Mouse (Mus musculus) mesoderm, embryonic 11.5 days (tissue): ENCODE measurements at regions not wholly inside any gene's neighbourhood (a gene's known extent, or its start where the extent isn't known, plus 50 kb on each side); places are given as distances from the start of the nearest gene placed in this dataset.
"Not testable (repeated sequence)": the region's sequence is repeated elsewhere in the genome, so short reads cannot be mapped to it uniquely, and the experiment has no call there.

ENCODE experiments used
- DNase-seq: peaks from one replicate; pipeline ENCODE4 v3.0.0-alpha.2; 2012; ENCODE audit warnings: low read depth, low spot score

GRCm38 (mm10) chr3:138609749-138610148, 83.8 kb downstream of the Eif4e start:
- no peak for DNase-seq

DNA sequence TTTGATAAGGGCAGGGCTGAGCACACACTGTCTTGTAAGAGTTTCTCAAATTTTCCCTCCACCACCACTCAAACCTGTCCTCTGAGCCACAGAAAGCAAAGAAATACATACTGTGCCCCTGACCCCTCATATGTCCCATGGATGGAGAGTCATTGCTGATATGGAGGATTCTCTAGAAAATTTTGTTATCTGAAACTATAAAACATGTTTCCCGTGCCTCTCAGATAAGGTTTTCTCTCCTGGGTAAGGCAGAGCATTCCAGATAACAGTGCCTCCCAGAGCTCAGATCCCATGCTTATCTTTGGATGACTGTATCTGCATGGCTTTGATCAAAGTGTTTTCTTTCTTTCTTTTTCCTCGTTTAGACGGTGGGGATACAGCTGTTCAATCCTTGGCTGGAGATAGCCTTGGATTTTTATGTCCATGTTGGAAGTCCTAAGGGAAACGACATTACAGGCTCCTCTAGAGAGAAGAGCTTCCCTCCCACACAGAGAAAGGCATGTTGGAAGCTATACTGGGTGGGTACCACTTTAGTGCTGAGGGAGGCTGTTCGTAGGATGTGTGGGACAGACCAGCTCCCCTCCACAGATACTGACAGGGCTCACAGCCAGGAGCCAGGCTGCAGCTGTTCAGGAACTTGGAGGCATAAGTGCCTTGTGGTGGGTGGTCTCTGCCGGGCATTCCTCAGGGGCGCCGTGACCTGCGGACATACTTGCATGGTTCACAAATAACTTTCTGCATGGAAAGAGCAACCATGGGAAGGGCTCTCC, 87.1 kb downstream of the Eif4e start:
- DNase-seq = peak; percentile 24

DNA sequence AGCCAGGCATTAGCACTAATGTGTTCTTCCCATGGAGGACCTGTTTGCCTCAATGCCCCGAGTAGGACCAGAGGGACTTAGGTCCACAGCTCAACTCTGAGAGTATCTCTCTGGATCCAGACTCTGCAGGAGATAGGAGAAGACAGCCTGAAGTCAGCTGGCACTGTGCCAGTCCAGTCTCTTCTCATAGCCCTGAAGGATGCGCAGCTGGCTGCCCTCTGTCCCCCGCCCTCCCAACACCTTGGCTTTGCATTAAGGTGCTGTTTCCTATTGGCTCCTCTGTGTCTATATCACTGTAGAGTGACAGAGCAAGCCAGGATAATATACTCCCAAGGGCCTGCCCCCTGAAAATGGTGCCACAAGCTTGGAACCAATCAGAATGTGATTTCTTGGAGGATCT, 87.7 kb downstream of the Eif4e start:
- DNase-seq = no peak

DNA sequence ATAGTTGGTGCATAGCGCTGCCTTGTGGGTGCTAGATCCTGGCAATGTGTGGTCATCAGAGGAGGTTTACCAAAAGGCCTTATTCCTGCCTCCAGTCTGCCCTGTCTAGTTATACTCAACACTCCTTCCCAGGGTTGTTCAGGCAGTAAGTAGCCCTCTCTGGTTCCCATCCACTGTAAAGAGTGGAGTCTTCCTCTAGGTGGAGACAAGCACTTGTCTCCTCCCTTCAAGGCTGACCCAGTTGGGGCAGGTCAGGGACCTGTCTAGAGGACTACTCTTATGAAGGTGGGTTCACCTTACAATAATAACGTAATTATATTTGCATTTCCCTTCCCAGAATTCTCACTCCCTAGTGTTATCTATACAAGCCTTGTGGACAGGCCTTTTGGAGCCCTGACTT, 88.9 kb downstream of the Eif4e start:
- DNase-seq = no peak

DNA sequence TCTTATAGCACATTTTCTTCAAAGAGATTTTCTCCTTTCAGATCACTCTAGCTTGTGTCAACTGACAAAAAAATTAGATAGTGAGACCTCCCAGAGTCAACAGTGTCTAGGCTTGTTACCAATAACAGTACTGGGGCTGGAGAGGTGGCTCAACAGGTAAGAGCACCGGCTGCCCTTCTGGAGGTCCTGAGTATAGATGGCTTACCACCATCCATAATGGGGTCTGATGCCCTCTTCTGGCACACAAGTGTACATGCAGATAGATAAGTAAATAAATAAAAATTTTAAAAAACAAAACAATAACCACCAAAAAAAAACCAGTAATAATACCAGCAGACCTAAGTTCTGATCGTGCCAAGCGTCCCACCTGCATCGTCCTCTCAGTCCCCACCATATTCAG, 94.3 kb downstream of the Eif4e start:
- DNase-seq = no peak

- DNase-seq = no peak
Measured at GRCm38 (mm10) chr3:138624128-138624527, 98.1 kb downstream of the Eif4e start.

DNA sequence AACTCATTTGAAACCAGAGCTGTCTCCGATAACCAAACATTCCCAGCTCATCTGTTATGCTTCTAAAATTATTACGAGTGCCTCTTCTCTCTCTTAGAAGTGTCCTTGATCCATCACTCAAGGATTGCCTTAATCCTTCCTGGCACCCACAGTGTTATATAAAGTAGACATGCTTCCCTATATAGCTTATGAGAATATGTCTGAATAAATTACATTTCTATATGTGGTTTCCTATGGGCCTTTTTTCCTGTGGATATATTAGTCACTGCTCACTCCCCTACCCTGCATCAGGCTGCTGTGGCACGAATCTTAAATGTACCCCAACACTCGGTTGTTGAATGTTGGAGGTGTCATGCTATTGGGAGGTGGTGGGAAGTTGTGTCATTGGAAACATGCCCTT, 100.3 kb downstream of the Eif4e start:
- no peak for DNase-seq

DNA sequence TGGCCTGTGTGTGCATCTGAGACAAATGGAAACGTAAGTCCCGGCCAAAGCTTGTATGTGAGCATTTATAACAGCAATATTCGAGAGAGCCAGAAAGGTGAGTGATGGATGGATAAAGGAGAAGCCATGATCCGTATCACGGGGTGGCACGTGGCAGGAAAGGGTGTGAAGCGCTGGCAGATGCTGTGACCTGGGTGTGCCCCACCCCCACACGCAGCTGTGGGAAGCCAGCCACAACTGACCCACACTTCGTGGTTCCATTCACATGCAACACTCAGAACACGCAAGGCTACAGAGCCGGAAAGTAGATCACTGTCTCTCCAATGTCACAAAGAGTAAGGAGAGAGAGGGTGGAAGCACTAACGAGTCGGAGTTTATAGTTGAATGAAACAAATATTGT, 104.3 kb downstream of the Eif4e start:
- no peak for DNase-seq

GRCm38 (mm10) chr3:138632086-138632485, 106.1 kb downstream of the Eif4e start:
- no peak for DNase-seq

DNA sequence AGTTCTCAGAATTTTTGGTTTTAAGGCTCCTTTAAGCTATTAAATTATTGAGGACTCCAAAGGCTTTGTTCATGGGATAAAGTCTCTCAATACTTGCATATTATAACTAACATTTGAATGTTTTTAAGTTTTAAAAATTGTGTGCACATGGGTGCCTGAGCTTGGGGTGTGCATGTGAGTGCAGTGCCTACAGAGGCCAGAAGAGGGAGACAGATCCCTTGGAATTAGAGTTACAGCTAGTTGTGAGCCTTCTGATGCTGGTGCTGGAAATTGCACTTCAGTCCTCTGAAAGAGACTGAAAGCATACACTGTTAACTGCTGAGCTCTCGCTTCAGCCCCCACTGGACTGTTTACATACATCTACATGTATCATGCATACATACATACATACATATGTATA, 100.0 kb upstream of the Tspan5 start:
- DNase-seq = peak; percentile 29

GRCm38 (mm10) chr3:138643951-138644285, 98.1 kb upstream of the Tspan5 start:
- DNase-seq = no peak

GRCm38 (mm10) chr3:138644286-138644951, 97.6 kb upstream of the Tspan5 start:
- peak; percentile 44 for DNase-seq

DNA sequence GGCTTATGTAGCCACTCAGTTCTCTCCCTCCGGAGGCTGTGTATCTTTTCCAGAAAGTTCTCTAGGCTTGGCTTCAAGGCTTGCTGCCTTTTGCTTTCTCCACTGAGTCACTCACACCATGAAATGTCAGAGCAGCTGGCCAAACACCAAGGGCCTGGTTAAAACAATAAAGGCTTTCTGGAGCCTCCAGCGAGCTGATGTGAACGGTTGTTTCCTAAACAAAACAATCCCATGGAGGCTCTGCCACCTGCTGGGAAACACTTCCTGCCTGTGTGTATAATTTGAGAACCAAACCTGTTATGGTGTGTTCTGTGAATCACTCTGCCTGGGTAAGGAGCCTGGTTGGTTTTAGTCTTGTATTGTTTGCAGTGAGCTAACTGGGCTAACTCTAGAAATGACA, 96.7 kb upstream of the Tspan5 start:
- DNase-seq = peak; percentile 71

GRCm38 (mm10) chr3:138649699-138650098, 92.3 kb upstream of the Tspan5 start:
- no peak for DNase-seq

DNA sequence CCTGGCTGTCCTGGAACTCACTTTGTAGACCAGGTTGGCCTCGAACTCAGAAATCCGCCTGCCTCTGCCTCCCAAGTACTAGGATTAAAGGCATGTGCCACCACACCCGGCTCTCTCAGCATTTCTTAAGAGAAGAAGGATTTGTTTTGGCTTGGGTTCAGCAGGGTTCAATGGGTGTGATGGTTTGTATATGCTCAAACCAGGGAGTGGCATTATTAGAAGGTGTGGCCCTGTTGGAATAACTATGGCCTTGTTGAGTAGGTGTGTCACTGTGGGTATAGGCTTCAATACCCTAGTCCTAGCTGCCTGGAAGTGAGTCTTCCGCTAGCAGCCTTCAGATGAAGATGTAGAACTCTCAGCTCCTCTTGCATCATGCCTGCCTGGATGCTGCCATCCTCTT, 91.3 kb upstream of the Tspan5 start:
- DNase-seq = not testable (repeated sequence)

GRCm38 (mm10) chr3:138651361-138652205, 90.4 kb upstream of the Tspan5 start:
- DNase-seq = no peak

DNA sequence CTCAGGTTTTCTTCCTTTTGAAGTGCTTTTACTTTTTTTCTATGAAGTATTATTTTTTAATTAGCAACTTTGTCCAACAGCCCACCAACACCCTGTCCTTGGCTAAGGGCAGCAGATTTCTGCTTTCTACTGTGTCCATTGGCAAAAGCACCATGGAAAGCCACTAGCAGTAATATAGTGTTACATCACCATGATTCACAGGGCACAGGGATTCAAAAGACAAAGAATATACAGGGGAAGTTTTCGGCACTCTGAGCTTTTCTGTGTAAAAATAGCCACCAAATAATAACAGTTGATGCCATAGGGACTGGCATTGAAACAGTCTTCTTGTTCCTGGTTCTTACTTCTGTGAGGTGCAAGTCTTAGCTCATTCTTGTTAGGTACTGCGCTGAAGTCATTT, 89.8 kb upstream of the Tspan5 start:
- no peak for DNase-seq

DNA sequence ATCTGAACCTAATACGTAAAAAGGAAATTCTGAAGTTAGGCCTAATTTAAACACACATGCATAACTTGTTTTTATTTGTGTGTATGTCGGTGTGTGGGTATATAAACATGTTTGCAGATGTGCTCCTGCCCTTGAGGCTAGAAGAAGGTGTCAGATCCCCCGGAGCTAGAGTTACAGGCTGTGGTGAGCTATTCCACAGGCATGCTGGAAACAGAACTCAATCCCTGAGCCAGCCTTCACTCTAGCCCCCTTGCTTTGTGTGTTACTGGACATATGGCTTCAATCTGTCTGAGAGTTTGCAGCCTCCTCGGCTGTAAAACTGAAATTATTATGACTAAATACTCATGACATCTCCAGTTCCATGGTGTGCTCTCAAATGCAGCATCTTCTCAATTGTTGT, 89.3 kb upstream of the Tspan5 start:
- peak; percentile 34 for DNase-seq

GRCm38 (mm10) chr3:138653549-138654246, 88.3 kb upstream of the Tspan5 start:
- no peak for DNase-seq

GRCm38 (mm10) chr3:138654610-138655371, 87.2 kb upstream of the Tspan5 start:
- DNase-seq = peak; percentile 16

DNA sequence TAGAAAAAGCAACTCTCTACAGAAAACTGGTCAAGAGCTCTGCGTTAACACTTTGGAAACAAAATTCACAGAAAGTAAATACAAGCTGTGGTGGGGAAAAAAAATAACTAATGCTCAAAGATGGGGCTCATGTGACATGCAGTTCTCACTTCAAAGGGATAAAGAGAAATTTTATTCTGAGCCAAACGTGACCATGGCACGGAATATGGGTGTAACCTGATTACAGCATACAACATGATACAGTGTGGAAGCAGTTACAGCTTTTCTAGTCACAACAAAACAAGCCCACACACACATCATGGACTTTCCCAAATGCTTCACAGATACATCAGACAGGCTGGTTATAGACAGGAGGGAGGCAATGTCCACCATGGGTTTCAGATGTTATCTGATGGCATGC, 86.5 kb upstream of the Tspan5 start:
- no peak for DNase-seq
